Mouse (Mus musculus) cortical plate, adult 2 months (tissue): ENCODE results near the gene Prdm12.

ENCODE experiments used
- CTCF ChIP-seq: fragments of 200-500 bp; IDR thresholded peaks from 2 replicates; pipeline ENCODE4 v1.5.1; 2011; ENCODE audit warnings: mild to moderate bottlenecking, control low read depth, low read length; ENCODE audit not compliant: insufficient read depth; ENCODE audit errors: extremely low read depth
- POLR2A ChIP-seq: fragments of 200-500 bp; IDR thresholded peaks from 2 replicates; pipeline ENCODE4 v1.6.1; 2011; ENCODE audit warnings: mild to moderate bottlenecking, low read length, control low read depth; ENCODE audit not compliant: insufficient read depth; ENCODE audit errors: extremely low read depth

- TF ChIP-seq CTCF (no peak), POLR2A (no peak)
These were observed 1.0 kb upstream of the Prdm12 start for GRCm38 (mm10) chr2:31638581-31639465.
